Mouse (Mus musculus): ENCODE measurements around the gene Snx8. TPM values are rescaled to one million over a fixed set of nuclear protein-coding genes. Genes with fewer than 3 reads are reported as not detected.

The Snx8 gene
- polyA plus RNA-seq, 1 experiment from 2014 or later, result 12.9 TPM

GRCm38 (mm10) chr5:140411339-140411738 is 22.3 kb upstream of the Snx8 start:
- Histone ChIP-seq H3K4me3 (ENCODE audit: low read length) (no peak overlapping the region), H3K36me3 (ENCODE audit: control insufficient read depth, insufficient read depth, low read length) (no peaks in the 10 kb centered on the region), H3K4me1 (ENCODE audit: control insufficient read depth, insufficient read depth, low read length) (0 out of 2 replicates have a peak, but pooled peaks cover 4% of the 10 kb centered on the region), H3K4me2 (replicated peaks; ENCODE audit: low read depth, low read length) (no peak overlapping the region), H3K9ac (ENCODE audit: low read depth, low read length) (no peak overlapping the region), H3K27me3 (ENCODE audit: control insufficient read depth, insufficient read depth, low read length) (no peaks in the 10 kb centered on the region; the same call in 1 of the 2 replicates), H3K27ac (ENCODE audit: low read depth, low read length) (no peak overlapping the region), H3K9me3 (ENCODE audit: control insufficient read depth, low read length) (no peaks in the 10 kb centered on the region)
- WGBS, result 40% methylated on average over 8 of the region's 8 CpGs
- peak; percentile 64 for ATAC-seq (ENCODE audit: low FRiP score, low TSS enrichment)

- H3K9ac ChIP-seq (ENCODE audit: low read depth, low read length), result no peak overlapping the region
- no peak overlapping the region for H3K4me2 ChIP-seq (replicated peaks; ENCODE audit: low read depth, low read length)
- H3K4me3 ChIP-seq (ENCODE audit: low read length), result no peak overlapping the region
- no peak for ATAC-seq (ENCODE audit: low FRiP score, low TSS enrichment)
- H3K4me1 ChIP-seq (ENCODE audit: control insufficient read depth, insufficient read depth, low read length), result 0 out of 2 replicates have a peak, but pooled peaks cover 4% of the 10 kb centered on the region
- H3K27me3 ChIP-seq (ENCODE audit: control insufficient read depth, insufficient read depth, low read length), result no peaks in the 10 kb centered on the region; the same call in 1 of the 2 replicates
- H3K36me3 ChIP-seq (ENCODE audit: control insufficient read depth, insufficient read depth, low read length), result no peaks in the 10 kb centered on the region
- H3K9me3 ChIP-seq (ENCODE audit: control insufficient read depth, low read length), result no peaks in the 10 kb centered on the region
- H3K27ac ChIP-seq (ENCODE audit: low read depth, low read length), result no peak overlapping the region
Measured at GRCm38 (mm10) chr5:140408801-140409200, 19.7 kb upstream of the Snx8 start.

- ATAC-seq (ENCODE audit: low FRiP score, low TSS enrichment), result no peak
- Histone ChIP-seq H3K9ac (ENCODE audit: low read depth, low read length) (no peak overlapping the region), H3K4me3 (ENCODE audit: low read length) (no peak overlapping the region), H3K4me1 (ENCODE audit: control insufficient read depth, insufficient read depth, low read length) (0 out of 2 replicates have a peak, but pooled peaks cover 4% of the 10 kb centered on the region), H3K27me3 (ENCODE audit: control insufficient read depth, insufficient read depth, low read length) (no peaks in the 10 kb centered on the region), H3K4me2 (replicated peaks; ENCODE audit: low read depth, low read length) (no peak overlapping the region), H3K9me3 (ENCODE audit: control insufficient read depth, low read length) (no peaks in the 10 kb centered on the region), H3K36me3 (ENCODE audit: control insufficient read depth, insufficient read depth, low read length) (no peaks in the 10 kb centered on the region), H3K27ac (ENCODE audit: low read depth, low read length) (no peak overlapping the region)
- WGBS, result 59% methylated on average over 6 of the region's 6 CpGs
Measured at GRCm38 (mm10) chr5:140406666-140407065, 17.6 kb upstream of the Snx8 start.

DNA sequence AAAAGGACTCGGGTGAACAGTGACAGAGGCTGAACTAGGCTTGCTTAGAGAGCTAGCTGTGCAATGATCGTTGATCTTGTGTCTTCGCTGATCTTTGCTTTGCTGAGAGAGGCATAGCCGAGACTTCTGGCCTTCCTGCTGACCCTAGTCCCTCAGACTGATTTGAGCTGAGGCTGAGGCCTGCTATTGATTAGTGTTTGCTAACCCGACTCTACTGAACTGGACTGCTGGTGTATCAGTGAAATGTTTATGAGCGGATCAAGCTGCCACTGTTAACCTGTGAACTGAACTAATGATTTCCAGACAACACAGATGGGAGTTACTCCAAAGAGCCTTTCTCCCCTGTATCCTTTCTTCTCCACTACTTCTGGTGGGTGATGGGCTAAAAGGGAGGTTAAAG is 16.1 kb upstream of the Snx8 start:
- no peaks in the 10 kb centered on the region for H3K27me3 ChIP-seq (ENCODE audit: control insufficient read depth, insufficient read depth, low read length)
- no peaks in the 10 kb centered on the region for H3K9me3 ChIP-seq (ENCODE audit: control insufficient read depth, low read length)
- H3K4me1 ChIP-seq (ENCODE audit: control insufficient read depth, insufficient read depth, low read length), result 0 out of 2 replicates have a peak, but pooled peaks cover 4% of the 10 kb centered on the region
- no peak overlapping the region for H3K4me3 ChIP-seq (ENCODE audit: low read length)
- WGBS, result 78% methylated on average over 6 of the region's 6 CpGs
- no peak overlapping the region for H3K4me2 ChIP-seq (replicated peaks; ENCODE audit: low read depth, low read length)
- H3K9ac ChIP-seq (ENCODE audit: low read depth, low read length), result no peak overlapping the region
- H3K27ac ChIP-seq (ENCODE audit: low read depth, low read length), result no peak overlapping the region
- no peaks in the 10 kb centered on the region for H3K36me3 ChIP-seq (ENCODE audit: control insufficient read depth, insufficient read depth, low read length)
- ATAC-seq (ENCODE audit: low FRiP score, low TSS enrichment), result no peak

GRCm38 (mm10) chr5:140402640-140403270 is 13.7 kb upstream of the Snx8 start:
- Histone ChIP-seq H3K4me2 (replicated peaks; ENCODE audit: low read depth, low read length) (no peak overlapping the region), H3K4me1 (ENCODE audit: control insufficient read depth, insufficient read depth, low read length) (0 out of 2 replicates have a peak, but pooled peaks cover 4% of the 10 kb centered on the region), H3K36me3 (ENCODE audit: control insufficient read depth, insufficient read depth, low read length) (no peaks in the 10 kb centered on the region), H3K4me3 (ENCODE audit: low read length) (no peak overlapping the region), H3K27ac (ENCODE audit: low read depth, low read length) (no peak overlapping the region), H3K27me3 (ENCODE audit: control insufficient read depth, insufficient read depth, low read length) (no peaks in the 10 kb centered on the region), H3K9ac (ENCODE audit: low read depth, low read length) (no peak overlapping the region), H3K9me3 (ENCODE audit: control insufficient read depth, low read length) (no peaks in the 10 kb centered on the region)
- ATAC-seq (ENCODE audit: low FRiP score, low TSS enrichment), result no peak
- 70% methylated on average over 4 of the region's 4 CpGs for WGBS

DNA sequence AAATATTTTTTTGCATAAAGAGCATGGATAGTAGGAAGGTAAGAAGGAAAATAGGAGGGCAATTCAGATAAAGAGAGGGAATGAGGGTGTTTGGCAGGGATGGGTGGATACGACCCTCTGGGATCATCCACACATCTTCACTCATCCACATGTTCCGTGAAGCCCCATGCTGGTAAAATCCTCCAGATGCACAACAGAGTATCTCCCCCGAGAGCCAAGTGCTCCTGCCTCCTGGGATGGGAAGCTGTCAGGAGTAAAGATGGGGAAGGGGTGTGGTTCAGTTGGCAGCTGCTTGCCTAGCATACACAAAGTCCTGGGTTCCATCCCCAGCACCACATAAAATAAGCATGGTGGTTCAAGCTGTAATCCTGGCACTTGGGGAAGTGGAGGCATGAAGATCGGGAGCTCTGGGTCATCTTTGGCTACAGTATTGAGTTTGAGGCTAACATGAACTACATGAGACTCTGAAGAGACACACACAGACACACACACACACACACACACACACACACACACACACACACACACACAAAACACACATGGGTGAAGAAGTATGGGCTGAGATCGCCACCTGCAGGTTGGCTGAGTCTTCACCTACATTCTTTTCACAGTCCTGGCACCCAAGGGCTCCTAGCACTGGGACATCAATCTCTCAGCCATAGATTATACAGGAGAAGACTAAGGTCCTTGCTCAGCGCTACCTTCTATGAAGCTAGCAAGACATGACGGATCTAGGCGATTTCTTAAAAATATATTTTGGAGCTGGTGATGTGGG is 7.3 kb upstream of the Snx8 start:
- H3K9ac ChIP-seq (ENCODE audit: low read depth, low read length), result no peak overlapping the region
- H3K36me3 ChIP-seq (ENCODE audit: control insufficient read depth, insufficient read depth, low read length), result no peaks in the 10 kb centered on the region
- H3K4me3 ChIP-seq (ENCODE audit: low read length), result no peak overlapping the region
- H3K4me2 ChIP-seq (replicated peaks; ENCODE audit: low read depth, low read length), result no peak overlapping the region
- ATAC-seq (ENCODE audit: low FRiP score, low TSS enrichment), result no peak
- H3K27me3 ChIP-seq (ENCODE audit: control insufficient read depth, insufficient read depth, low read length), result no peaks in the 10 kb centered on the region
- 72% methylated on average over 8 of the region's 8 CpGs for WGBS
- no peaks in the 10 kb centered on the region for H3K4me1 ChIP-seq (ENCODE audit: control insufficient read depth, insufficient read depth, low read length)
- no peak overlapping the region for H3K27ac ChIP-seq (ENCODE audit: low read depth, low read length)
- H3K9me3 ChIP-seq (ENCODE audit: control insufficient read depth, low read length), result no peaks in the 10 kb centered on the region

DNA sequence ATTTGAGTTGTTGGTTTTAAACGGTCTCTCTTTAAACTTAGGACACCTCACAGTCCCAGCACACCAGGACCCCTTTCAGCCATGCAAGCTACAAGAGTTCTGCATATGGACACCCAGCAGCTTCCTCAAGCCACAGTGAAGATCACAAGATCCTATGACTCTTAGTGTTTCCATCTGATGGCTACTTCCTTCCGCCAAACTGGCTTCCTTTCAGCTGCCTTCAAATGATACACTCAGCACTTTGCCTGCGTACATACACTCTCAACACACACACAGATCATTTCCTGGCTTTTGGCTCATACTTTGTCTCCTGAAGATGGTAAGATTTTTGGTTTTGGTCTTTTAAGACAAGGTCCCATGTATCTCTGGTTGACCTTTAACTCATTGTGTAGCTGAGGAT is 3.6 kb upstream of the Snx8 start:
- Histone ChIP-seq H3K9ac (ENCODE audit: low read depth, low read length) (no peak overlapping the region), H3K27ac (ENCODE audit: low read depth, low read length) (no peak overlapping the region), H3K27me3 (ENCODE audit: control insufficient read depth, insufficient read depth, low read length) (no peaks in the 10 kb centered on the region), H3K9me3 (ENCODE audit: control insufficient read depth, low read length) (no peaks in the 10 kb centered on the region), H3K36me3 (ENCODE audit: control insufficient read depth, insufficient read depth, low read length) (no peaks in the 10 kb centered on the region), H3K4me1 (ENCODE audit: control insufficient read depth, insufficient read depth, low read length) (peaks cover 9% of the 10 kb centered on the region; the same call in 1 of the 2 replicates), H3K4me3 (ENCODE audit: low read length) (no peak overlapping the region), H3K4me2 (replicated peaks; ENCODE audit: low read depth, low read length) (no peak overlapping the region)
- no peak for ATAC-seq (ENCODE audit: low FRiP score, low TSS enrichment)
- WGBS, result 86% methylated on average over 3 of the region's 3 CpGs

GRCm38 (mm10) chr5:140391981-140392380 is 2.9 kb upstream of the Snx8 start:
- no peak overlapping the region for H3K9ac ChIP-seq (ENCODE audit: low read depth, low read length)
- H3K4me1 ChIP-seq (ENCODE audit: control insufficient read depth, insufficient read depth, low read length), result peaks cover 16% of the 10 kb centered on the region
- H3K36me3 ChIP-seq (ENCODE audit: control insufficient read depth, insufficient read depth, low read length), result no peaks in the 10 kb centered on the region
- H3K9me3 ChIP-seq (ENCODE audit: control insufficient read depth, low read length), result no peaks in the 10 kb centered on the region
- H3K4me3 ChIP-seq (ENCODE audit: low read length), result no peak overlapping the region
- no peaks in the 10 kb centered on the region for H3K27me3 ChIP-seq (ENCODE audit: control insufficient read depth, insufficient read depth, low read length)
- no peak for ATAC-seq (ENCODE audit: low FRiP score, low TSS enrichment)
- no peak overlapping the region for H3K27ac ChIP-seq (ENCODE audit: low read depth, low read length)
- H3K4me2 ChIP-seq (replicated peaks; ENCODE audit: low read depth, low read length), result no peak overlapping the region
- WGBS, result 91% methylated on average over 5 of the region's 5 CpGs

DNA sequence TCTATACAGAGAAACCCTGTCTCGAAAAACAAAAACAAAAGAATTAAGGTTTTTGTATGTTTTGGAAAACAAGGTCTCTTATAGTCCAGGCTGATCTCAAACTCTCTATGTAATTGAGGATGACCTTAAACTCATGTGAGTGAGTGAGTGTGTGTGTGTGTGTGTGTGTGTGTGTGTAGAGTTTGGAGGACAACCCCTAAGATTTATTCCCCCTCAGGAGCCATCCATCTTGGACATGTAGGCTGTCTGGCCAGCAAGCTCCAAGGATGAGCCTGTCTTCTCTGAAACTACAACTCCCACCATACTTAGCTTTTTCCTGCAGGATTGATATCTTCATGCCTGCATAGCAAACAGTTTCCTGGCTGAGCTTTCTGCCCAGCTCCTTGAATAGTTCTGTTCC is 2.4 kb upstream of the Snx8 start:
- H3K4me3 ChIP-seq (ENCODE audit: low read length), result no peak overlapping the region
- no peak overlapping the region for H3K9ac ChIP-seq (ENCODE audit: low read depth, low read length)
- ATAC-seq (ENCODE audit: low FRiP score, low TSS enrichment), result no peak
- no peak overlapping the region for H3K27ac ChIP-seq (ENCODE audit: low read depth, low read length)
- no peaks in the 10 kb centered on the region for H3K9me3 ChIP-seq (ENCODE audit: control insufficient read depth, low read length)
- peaks cover 21% of the 10 kb centered on the region for H3K4me1 ChIP-seq (ENCODE audit: control insufficient read depth, insufficient read depth, low read length)
- H3K27me3 ChIP-seq (ENCODE audit: control insufficient read depth, insufficient read depth, low read length), result no peaks in the 10 kb centered on the region
- 81% methylated on average over 1 of the region's 1 CpGs for WGBS
- H3K36me3 ChIP-seq (ENCODE audit: control insufficient read depth, insufficient read depth, low read length), result no peaks in the 10 kb centered on the region
- H3K4me2 ChIP-seq (replicated peaks; ENCODE audit: low read depth, low read length), result no peak overlapping the region
